Mouse (Mus musculus) v-Abl transformed pro-B cells (cell line): ENCODE results near the gene 1190005I06Rik.

Experiments used
- in situ Hi-C, 2 experiments: fragments of 400-800 bp; cut with MboI; formaldehyde crosslinking; loops; one replicate each; pipeline ENCODE4 v1.15.1; 2025; ENCODE audit not compliant: unreplicated experiment in 2 of 2

1190005I06Rik gene

GRCm38 (mm10) chr8:120591587-120592292 lies 55.7 kb downstream of the 1190005I06Rik start:
- in situ Hi-C loops = loop anchor here in 1 of 2 experiments (10.0 kb wide), 2 partner anchors 57 to 187 kb away; no protein-coding TSS in a partner anchor

- in situ Hi-C loops = loop anchor here in 1 of 2 experiments (10.0 kb wide), 2 partner anchors 55 to 185 kb away; no protein-coding TSS in a partner anchor
These were observed 57.5 kb downstream of the 1190005I06Rik start for GRCm38 (mm10) chr8:120589921-120590320.

- in situ Hi-C loops = no loop called here
These were observed 58.3 kb downstream of the 1190005I06Rik start, which contains the start of gene Gins2 for GRCm38 (mm10) chr8:120588908-120589771. Gene Gins2, minus strand, starts transcription at chr8:120589304.

GRCm38 (mm10) chr8:120585521-120585920 lies 61.9 kb downstream of the 1190005I06Rik start:
- in situ Hi-C loops = no loop called here

- in situ Hi-C loops = no loop called here
These were observed 65.6 kb downstream of the 1190005I06Rik start for GRCm38 (mm10) chr8:120581811-120582210.

- in situ Hi-C loops = no loop called here
These were observed 66.1 kb downstream of the 1190005I06Rik start for GRCm38 (mm10) chr8:120581329-120581728.

GRCm38 (mm10) chr8:120580336-120581000 lies 67.0 kb downstream of the 1190005I06Rik start:
- in situ Hi-C loops = no loop called here

- in situ Hi-C loops = loop anchor here in 1 of 2 experiments (5.0 kb wide), 1 partner anchor 91 kb away; no protein-coding TSS in a partner anchor
These were observed 69.6 kb downstream of the 1190005I06Rik start for GRCm38 (mm10) chr8:120577821-120578220.

GRCm38 (mm10) chr8:120575801-120576200 lies 71.6 kb downstream of the 1190005I06Rik start:
- in situ Hi-C loops = loop anchor here in 1 of 2 experiments (5.0 kb wide), 1 partner anchor 88 kb away; no protein-coding TSS in a partner anchor

- in situ Hi-C loops = loop anchor here (5.0 kb wide), 2 partner anchors 38 to 88 kb away; no protein-coding TSS in a partner anchor
These were observed 72.5 kb downstream of the 1190005I06Rik start for GRCm38 (mm10) chr8:120574941-120575340.

- in situ Hi-C loops = loop anchor here (5.0 kb wide), 1 partner anchor 37 kb away; no protein-coding TSS in a partner anchor
These were observed 73.6 kb downstream of the 1190005I06Rik start for GRCm38 (mm10) chr8:120573866-120574265.

GRCm38 (mm10) chr8:120572534-120572933 lies 74.9 kb downstream of the 1190005I06Rik start:
- in situ Hi-C loops = loop anchor here (5.0 kb wide), 1 partner anchor 35 kb away; no protein-coding TSS in a partner anchor

GRCm38 (mm10) chr8:120571561-120571960 lies 75.9 kb downstream of the 1190005I06Rik start:
- in situ Hi-C loops = loop anchor here (5.0 kb wide), 1 partner anchor 34 kb away; no protein-coding TSS in a partner anchor

- in situ Hi-C loops = loop anchor here (5.0 kb wide), 1 partner anchor 33 kb away; no protein-coding TSS in a partner anchor
These were observed 77.3 kb downstream of the 1190005I06Rik start for GRCm38 (mm10) chr8:120569939-120570715.

- in situ Hi-C loops = no loop called here
These were observed 78.3 kb downstream of the 1190005I06Rik start for GRCm38 (mm10) chr8:120569123-120569522.

- in situ Hi-C loops = no loop called here
These were observed 79.2 kb downstream of the 1190005I06Rik start for GRCm38 (mm10) chr8:120568164-120568798.

- in situ Hi-C loops = no loop called here
These were observed 79.7 kb downstream of the 1190005I06Rik start for GRCm38 (mm10) chr8:120567731-120568130.

- in situ Hi-C loops = no loop called here
These were observed 80.8 kb downstream of the 1190005I06Rik start for GRCm38 (mm10) chr8:120566681-120567080.

GRCm38 (mm10) chr8:120565151-120565711 lies 82.2 kb downstream of the 1190005I06Rik start:
- in situ Hi-C loops = no loop called here
